Mouse (Mus musculus) naive thymus-derived CD4-positive, alpha-beta T cell, adult 2 months (primary cell): ENCODE measurements around the gene Mcemp1.
A peak's percentile ranks its signal among the peaks of the same experiment; 100 is the strongest.

ENCODE experiments used
- DNase-seq: peaks from one replicate; pipeline ENCODE4 v3.0.0-alpha.2; 2011; ENCODE audit warnings: low read depth

Mcemp1 gene

GRCm38 (mm10) chr8:3665507-3665906, at the start of gene Mcemp1:
Gene Mcemp1 (plus strand): TSS chr8:3665754.
- DNase-seq: no peak

GRCm38 (mm10) chr8:3621199-3621970, 44.2 kb upstream of the Mcemp1 start, which contains the start of the genes Xab2 and Pet100:
Gene Xab2 (minus strand): TSS chr8:3621316.
Gene Pet100 (plus strand): TSS chr8:3621548.
- DNase-seq: peak; percentile 99

GRCm38 (mm10) chr8:3622119-3622518, 43.4 kb upstream of the Mcemp1 start:
- DNase-seq: no peak

- DNase-seq: no peak
Observed at GRCm38 (mm10) chr8:3625445-3625844, 40.1 kb upstream of the Mcemp1 start, which contains the start of gene Pcp2. Gene Pcp2 (minus strand): TSS chr8:3625545.

GRCm38 (mm10) chr8:3626971-3627370, 38.6 kb upstream of the Mcemp1 start:
- no peak for DNase-seq

- DNase-seq: peak; percentile 60
Observed at GRCm38 (mm10) chr8:3628014-3628413, 37.5 kb upstream of the Mcemp1 start.

GRCm38 (mm10) chr8:3630647-3631477, 34.7 kb upstream of the Mcemp1 start, which contains the start of gene Stxbp2:
Gene Stxbp2 (plus strand): TSS chr8:3630955.
- peak; percentile 93 for DNase-seq

- peak; percentile 41 for DNase-seq
Observed at GRCm38 (mm10) chr8:3631478-3631875, 34.1 kb upstream of the Mcemp1 start.

DNA sequence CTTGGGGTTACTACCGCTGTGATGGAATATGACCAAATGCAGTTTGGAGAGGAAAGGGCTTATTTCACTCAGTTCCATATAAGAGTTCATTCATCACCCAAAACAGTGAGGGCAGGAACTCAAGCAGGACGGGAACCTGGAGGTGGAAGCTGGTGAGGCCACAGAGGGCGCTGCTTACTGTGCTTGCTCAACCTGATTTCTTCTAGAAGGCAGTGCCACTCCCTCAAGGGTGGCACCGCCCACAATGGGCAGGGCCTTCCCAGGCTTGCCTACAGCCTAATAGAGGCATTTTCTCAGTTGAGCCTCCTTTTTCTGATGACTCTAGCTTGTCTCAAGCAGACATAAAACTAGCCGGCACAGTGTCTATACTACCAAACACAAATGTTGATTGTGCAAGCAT, 19.8 kb upstream of the Mcemp1 start:
- peak; percentile 57 for DNase-seq

DNA sequence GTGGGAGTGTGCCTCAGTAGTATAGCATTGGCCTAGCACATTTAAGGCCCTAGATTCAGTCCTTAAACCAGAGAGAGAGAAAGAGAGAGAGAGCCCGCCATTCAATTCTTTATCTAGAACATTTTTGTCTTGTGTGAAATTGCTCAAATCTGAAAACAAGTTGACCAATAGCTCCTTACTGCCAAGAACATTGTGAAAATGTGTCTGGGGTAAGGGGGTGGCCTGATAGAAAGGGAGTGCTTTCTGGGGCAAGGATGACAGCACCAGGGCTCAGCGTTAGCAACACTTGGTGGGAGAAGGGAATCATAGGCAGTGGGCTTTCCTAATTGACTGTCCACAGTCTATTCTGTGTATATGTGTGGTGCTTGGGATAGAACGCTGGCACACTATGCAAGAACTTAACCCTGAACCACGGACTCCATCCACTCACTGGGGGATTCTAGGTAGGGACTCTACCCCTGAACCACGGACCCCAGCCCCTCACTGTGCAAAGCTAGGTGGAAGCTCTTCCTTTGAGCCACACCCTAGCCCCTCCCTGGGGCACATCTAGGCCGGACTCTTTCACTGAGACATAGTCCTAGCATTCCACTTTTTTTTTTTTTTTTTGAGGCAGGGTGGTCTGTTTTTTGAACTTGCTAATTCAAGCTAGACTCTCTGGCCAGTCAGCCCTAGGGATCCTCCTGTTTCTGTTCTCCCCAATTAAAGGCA, 18.6 kb upstream of the Mcemp1 start:
- no peak for DNase-seq

DNA sequence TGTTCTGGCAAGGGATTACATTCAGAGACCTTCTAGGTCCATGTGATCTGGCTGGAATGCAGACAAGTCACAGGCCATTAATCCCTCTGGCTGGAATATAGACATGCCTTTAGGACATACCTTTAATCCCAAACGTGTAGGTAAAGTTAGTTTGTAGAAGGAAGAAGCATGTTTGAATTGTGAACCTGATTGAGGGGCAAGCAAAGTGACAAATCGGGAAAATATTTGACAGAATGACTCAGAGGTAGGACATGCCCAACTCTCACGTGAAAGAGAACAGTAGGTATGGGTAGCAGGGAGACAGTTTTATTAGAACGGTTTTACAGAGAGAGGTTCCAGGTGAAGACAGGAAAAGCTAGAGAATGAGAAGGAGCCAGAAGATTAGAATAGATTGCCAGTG, 18.0 kb upstream of the Mcemp1 start:
- no peak for DNase-seq

DNA sequence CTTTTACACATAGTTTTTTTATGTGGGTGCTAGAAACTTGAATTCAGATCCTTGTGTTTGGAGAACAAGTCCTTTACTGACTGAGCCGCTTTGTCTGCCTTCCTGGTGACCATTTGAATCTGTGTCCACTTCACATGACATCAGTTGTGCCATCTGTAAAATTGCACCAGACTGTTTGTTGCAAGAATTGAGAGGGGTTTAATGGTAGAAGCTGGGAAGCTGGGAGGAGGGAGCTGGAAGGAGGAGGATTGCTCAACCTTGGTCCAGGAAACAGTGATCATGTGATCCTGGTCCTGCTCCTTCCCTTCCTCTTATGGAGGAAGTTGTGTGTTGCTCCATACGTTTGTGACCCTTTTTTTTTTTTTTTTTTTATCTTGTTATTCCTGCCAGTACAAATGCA, 17.3 kb upstream of the Mcemp1 start:
- no peak for DNase-seq

- DNase-seq: no peak
Observed at GRCm38 (mm10) chr8:3648990-3649389, 16.6 kb upstream of the Mcemp1 start.

DNA sequence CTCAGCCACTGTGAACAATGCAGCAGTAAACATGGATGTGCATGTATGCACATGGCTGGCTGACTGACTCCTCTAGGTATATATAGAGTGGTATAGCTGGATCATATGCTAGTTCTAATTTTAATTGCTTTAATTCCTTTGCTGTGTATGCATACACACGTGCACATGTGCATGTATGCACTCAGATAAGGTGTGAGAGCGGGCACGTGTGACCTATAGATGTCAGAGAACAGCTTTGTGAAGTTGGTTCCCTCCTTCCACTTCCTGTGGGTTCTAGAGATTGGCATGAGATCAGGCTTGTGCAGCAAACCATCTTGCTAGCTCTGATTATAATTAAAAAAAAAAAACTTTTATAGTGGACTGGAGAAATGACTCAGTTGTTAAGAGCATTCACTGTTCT, 12.7 kb upstream of the Mcemp1 start:
- no peak for DNase-seq

- no peak for DNase-seq
Observed at GRCm38 (mm10) chr8:3654726-3655508, 10.6 kb upstream of the Mcemp1 start.

GRCm38 (mm10) chr8:3655526-3655925, 10.0 kb upstream of the Mcemp1 start, which contains the start of gene Retn:
Gene Retn (plus strand): TSS chr8:3655770.
- no peak for DNase-seq

DNA sequence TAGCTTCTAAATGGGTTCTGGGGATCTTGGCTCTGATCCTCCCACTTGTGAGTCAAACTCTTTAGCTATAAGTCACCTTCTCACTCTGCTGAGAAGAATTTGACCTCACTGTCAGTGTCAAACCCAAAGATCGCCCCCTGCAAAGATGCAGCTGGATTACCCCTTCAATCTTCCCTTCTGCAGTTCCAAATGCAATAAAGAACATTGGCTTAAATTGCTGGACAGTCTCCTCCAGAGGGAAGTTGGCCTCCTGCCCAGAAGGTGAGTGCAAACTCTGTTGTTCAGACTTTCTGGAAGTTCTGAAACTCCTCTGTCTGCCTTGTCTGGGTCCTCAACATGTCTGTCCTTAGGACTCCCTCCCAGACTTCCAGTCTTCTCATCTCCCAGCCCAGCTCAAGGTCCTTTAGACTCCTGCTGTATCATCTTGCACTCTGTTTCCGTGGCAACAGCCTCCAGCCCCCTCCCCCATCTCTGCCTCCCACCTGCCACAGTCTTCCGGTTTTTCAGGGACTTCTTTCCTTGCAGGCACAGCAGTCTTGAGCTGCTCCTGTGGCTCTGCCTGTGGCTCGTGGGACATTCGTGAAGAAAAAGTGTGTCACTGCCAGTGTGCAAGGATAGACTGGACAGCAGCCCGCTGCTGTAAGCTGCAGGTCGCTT, 8.7 kb upstream of the Mcemp1 start:
- no peak for DNase-seq

GRCm38 (mm10) chr8:3660889-3661288, 4.7 kb upstream of the Mcemp1 start:
- no peak for DNase-seq

DNA sequence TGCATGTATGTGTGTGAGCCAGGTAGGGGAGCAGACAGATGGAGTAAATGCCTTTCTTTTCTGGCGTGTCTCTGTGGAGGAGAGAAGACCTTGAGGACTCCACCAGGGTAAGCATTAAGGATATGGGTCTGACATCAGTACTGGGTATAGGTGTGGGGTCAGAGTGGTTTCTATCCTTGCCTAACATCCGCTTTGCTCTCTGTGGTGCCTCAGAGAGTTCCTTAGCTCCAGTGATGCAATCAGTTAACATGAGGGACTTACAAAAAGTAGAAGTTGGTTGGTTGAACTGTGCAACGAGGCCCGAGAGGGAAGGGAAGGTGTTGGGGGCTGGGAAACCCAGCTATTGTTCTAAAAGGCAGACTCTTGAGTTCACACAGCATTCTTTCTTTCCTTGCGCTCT, 1.1 kb upstream of the Mcemp1 start:
- no peak for DNase-seq

DNA sequence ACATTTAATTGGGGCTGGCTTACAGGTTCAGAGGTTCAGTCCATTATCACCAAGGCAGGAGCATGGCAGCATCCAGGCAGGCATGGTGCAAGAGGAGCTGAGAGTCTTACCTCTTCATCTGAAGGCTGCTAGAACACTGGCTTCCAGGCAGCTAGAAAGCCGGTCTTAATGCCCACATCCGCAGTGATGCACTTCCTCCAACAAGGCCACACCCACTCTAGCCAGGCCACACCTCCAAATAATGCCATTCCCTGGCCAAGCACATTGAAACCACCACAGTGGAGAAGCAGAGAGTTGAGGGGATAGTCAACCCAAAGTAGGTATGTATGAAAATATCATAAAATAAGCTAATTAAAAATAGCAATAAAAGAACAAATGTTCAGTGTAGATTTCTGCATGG, 4.8 kb downstream of the Mcemp1 start:
- DNase-seq: peak; percentile 35

GRCm38 (mm10) chr8:3671980-3672491, 6.5 kb downstream of the Mcemp1 start, which contains the start of gene Fcor:
Gene Fcor (minus strand): TSS chr8:3672362.
- DNase-seq: peak; percentile 92
